Mouse (Mus musculus) left cerebral cortex, postnatal 10 days (tissue): ENCODE measurements around the gene Anapc2. TPM values are rescaled to one million over a fixed set of nuclear protein-coding genes. Genes with fewer than 3 reads are reported as not detected.

ENCODE experiments used
- DNase-seq, 2 experiments: peaks; one replicate each; pipeline ENCODE4 v3.0.0; 2021 to 2022; ENCODE audit warnings: low spot score in 2 of 2, mixed read lengths in 1 of 2; ENCODE audit errors: extremely low spot score in 1 of 2
- intact Hi-C: fragments of 180-260 bp; cut with DNase I; formaldehyde crosslinking; loops from one replicate; pipeline ENCODE4 v1.15.1; 2025
- total RNA-seq, 2 experiments: library from RNA; stranded (reverse); gene quantifications; 2 replicates each; pipeline ENCODE4 v1.2.3; 2021

The Anapc2 gene
- total RNA-seq, 2 experiments from 2014 or later = 79.7 to 85.1 TPM

DNA sequence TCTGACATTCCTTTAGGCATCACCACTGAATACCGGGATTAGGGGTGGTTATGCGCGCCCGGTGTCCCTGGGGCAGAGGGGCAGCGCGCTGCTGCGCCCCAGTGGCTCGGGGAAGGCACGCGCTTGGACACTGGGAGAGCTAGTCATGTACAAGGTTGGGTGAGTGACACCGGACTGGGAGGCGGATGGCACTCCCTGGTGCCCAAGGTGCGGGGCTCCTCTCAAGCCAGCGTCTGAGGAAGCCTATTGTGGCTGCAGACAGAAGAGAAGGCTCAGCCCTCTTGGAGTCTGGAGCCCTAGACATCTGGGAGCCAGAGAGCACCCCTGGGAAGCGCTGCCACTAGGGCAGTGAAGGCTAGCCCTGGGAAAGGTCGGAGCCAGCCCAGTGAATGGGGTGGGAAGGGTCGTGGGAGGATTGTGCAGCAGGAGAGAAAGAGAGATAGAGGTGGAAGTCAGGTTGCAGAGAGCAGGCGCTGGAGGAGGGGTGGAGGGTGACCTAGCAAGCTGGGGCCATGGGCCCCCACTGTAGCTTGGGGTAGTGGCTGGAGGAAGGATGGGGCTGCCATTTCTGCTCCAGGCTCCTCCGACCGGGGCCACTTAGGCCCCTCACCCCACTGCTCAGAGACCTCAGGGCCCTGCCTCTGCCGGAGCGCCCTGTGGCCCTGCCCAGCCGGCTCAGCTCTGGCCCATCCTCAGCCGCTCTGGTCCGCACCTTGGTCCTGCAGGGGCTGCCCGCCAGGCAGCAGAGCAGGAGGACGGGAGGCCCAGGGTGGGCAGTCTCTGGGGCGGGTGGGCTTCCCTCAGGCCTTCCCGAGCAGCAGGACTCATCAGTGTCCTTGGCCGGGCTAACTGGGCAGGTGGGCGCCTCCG lies 19.1 kb downstream of the Anapc2 start:
- intact Hi-C loops = no loop called here
- no peak for DNase-seq

DNA sequence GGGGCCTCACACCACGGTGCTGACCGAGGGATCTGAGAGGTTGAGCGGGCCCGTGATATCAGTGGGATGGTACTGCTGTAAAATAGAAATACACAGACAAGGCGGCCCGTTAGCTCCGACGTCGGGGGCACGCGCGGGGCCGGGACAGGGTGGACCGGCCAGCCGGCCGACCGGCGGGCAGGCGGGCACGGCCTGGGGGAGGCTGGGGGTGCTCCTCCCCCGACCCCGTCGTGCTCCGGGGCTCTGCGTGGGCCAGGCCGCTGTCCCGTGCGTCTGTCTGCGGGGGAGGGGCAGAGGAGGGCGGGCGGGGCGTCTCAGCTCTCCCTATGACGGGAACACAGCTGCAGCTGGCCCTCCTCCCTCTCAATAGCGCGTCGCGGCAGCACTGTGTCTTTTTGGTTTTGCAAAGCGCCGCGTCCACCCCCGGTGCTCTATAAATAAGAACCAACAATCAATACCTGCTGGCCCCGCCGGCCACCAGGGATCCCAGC lies 19.8 kb downstream of the Anapc2 start:
- intact Hi-C loops = no loop called here
- DNase-seq = peak in 1 of 2 experiments; percentile 65

DNA sequence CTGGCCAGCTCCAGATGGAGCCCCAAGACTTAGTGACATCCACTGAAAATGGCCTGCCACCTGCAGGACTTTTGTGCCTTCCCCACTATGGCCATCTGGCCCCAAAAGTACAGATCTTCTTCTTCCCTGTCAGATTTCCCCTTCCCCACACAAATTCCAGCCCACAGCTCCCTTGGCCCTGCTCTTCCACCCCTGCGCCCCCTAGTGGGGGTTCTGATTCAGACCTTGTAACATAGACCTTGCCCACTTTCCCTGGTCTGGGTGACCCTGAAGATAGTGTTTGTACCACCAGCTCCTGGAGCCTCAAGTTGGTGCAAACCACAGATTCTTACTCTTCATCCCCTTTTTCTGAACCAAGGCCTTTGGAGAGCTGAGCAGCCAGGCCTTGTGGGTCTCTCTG lies 20.6 kb downstream of the Anapc2 start:
- DNase-seq = peak in 1 of 2 experiments; percentile 83
- intact Hi-C loops = no loop called here

DNA sequence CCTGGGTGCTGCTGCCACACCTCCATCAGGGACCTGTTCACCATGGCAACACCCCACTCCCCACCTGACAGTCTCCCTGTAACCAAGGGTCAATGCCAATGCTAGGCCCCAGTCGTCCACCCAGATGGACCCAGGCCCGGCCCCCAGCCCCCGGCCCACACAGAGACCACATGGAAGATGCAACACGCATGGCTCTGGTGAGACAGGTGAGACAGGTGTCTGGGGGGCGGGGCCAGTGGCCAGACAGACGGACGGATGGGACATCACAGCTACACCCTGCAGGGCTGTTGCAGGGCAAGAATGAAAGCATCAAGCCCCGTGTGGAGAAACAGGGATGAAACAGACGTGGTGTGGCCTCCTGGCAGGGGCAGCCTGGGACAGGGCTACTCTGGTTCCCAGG lies 21.4 kb downstream of the Anapc2 start:
- peak in 1 of 2 experiments; percentile 47 for DNase-seq
- intact Hi-C loops = no loop called here

DNA sequence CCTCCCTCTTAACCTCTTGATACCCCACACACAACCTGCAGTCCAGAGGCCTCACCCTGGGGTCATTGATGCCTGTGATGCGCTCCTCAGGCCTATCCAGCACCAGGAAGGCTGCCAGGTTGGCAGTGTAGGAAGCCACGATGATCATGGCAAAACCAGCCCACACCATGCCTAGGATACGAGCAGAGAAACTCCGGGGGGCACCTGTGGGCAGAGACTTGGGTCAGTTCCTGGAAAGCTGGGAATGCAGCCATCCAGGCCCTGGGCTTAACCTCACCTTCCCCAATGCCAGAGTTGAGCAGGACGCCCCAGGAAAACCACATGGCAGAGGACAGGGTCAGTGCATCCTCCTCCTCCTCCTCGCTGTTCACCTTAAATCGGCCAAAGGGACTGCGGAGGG lies 24.8 kb downstream of the Anapc2 start:
- intact Hi-C loops = no loop called here
- DNase-seq = no peak

DNA sequence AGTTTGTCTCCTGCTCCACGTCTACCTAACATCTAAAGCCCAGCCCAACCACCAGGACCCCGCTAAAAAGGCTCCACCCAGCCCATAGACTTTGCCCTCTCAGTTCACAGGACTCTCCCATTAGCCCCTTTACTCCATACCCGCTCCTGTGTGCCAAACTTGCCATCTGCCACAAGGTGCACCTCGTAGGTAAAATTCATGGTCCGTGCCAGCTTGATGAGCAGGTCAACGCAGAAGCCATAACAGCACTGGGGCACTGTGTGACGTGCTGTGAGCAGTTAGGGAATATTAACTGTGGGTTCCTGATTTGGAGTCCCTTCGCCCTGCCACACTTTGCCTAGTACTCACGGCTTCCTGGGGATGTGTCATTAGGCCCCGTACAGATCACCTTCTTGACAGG lies 25.8 kb downstream of the Anapc2 start:
- DNase-seq = no peak
- intact Hi-C loops = no loop called here

DNA sequence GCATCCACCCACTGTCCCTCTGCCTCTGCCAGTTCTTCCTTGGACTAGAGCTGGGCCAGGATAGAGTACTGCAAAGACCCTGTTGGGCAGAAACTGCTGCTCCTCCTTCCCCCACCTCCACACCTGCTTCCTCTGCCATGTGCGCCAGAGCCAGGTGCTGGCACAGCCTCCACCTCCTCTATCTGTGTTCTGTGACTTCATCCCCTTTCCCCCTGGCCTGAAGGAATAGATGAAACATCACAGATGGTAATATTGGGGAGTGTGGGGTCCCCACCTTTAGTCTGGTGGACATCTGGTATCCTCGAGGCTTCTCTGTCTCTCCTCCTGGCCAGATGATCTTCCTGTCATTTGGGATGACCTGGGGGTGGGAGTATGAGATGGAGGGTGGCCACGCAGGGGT lies 31.2 kb downstream of the Anapc2 start:
- intact Hi-C loops = no loop called here
- DNase-seq = no peak

DNA sequence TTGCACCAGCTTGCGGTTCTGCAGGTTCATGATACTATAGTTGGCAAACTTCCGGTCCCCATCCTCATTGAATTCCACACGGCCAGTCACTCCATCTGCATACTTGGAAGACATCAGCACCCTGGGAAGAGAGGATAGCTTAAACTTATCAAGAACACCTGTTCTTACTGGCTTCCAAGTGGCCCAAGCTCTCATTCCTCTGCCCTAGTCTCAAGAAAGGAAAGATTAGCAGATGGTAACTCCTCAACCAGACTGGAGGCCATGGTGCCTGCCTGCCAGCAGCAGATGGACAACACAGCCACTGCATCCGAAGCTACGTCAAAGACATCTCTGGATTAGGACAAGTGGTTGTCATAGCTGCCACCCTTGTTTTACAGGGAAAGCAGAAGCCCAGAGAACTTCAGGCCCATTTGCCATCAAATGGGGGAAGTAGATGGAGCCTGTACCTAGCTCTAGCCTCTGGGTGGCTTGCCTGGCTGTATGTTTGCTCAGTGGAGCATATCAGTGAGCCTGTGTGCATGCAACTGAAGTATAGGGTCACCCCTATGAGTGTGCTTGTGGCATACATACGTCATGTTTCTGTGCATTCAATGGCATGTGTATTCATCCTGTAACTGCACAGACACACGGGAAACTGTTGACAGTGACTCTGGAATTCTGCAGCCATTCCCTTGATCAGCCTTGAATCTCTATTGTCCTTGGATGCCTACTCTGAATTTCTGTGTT lies 31.8 kb downstream of the Anapc2 start:
- peak in 1 of 2 experiments; percentile 28 for DNase-seq
- intact Hi-C loops = no loop called here

DNA sequence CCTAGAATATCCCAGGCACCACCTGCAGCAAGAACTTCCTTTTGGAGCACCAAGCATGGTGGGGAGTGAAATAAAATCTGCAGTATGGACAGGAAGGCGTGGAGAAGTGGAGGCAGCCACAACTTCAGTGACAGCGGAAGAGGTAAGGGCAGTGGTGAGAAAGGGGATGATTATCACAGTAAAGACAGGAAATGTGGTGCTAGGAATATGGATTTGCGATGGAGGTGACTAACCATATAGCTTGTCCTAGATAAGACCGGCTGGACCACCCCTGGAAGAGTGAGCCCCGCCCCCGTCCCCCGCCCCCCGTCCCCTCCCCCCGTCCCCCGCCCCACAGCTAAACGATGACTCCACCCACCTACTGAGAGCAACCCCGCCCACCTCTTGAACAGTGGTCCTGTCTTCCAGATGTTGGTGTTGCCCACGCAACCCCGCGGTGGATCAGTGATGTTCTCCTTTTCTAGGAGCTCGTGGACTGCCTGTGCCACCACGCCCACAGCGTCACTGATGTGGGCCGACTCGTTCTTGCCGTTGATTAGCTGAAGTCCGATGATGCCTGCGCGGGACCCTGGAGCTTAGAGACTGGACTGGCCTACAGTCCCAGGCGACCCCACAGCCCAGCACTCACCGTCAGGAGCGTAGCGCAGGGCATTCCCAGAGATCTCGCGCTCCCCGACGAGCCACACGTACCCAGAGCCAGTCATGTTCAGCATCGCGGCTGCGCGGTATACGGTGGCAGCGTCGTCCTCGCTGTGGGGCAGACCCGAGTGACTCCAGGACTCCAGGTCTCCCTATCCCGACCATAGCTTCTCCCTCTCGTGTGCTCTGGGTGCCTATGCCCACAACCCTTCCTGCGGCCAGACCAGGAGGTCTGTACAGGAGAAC lies 32.6 kb downstream of the Anapc2 start:
- DNase-seq = peak in 1 of 2 experiments; percentile 73

DNA sequence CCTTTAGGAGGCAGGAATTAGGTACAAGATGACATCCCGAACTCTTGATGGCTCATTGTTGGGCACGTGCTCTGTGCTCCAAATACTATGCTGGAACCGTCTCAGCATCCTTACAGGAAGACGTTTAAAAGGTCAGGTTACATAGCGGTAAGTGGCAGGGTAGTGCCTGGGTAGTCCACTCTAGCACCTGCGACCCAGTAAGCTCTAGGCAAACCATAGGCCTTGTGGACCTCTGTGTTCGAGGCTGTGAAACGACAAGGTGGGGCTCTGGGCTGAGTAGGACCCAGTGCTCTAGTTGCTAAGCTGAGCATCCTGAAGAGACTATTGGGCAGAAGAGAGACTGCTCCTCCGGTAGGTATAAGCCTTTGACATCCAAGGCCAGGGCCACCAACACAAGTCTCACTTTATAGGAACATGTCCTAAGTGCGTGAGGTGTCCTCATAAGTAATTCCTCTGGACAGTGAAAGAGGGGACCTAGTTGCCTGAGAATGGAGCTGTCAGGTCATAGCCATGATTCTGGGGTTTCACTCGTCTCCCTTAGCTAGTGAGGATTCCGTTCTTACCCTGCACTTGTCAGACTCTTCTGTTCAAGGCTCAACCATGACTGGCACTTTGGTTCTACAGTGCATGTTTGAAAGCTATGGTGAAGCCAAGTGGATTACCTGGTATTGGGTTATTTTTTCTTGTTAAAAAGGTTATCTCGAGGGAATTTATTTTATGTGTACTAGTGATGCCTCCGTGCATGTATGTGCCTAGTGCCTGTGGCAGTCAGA lies 33.5 kb downstream of the Anapc2 start:
- no peak for DNase-seq
- intact Hi-C loops = no loop called here

More for the DNA sequence above, 32.6 kb downstream of the Anapc2 start:
- intact Hi-C loops = no loop called here

DNA sequence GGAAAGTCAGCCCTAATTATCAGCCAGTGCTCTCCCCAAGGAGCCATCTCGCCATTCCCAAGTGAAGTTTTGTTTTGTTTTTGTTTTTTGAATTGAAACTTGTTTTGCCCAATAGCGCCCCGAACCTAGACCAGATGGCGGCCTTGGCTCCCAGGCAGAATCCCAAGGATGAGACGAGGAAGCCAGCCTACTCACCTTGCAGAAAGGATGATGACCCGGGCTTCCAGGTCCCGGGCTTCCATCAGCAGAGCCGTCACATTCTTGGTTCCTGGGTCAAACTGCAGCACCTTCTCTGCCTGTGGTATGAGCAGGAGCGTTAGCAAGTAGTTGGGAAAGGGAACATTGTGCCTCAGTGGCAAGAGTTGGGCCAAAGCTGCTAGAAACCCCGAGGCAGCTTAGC lies 37.9 kb downstream of the Anapc2 start:
- intact Hi-C loops = no loop called here
- no peak for DNase-seq

DNA sequence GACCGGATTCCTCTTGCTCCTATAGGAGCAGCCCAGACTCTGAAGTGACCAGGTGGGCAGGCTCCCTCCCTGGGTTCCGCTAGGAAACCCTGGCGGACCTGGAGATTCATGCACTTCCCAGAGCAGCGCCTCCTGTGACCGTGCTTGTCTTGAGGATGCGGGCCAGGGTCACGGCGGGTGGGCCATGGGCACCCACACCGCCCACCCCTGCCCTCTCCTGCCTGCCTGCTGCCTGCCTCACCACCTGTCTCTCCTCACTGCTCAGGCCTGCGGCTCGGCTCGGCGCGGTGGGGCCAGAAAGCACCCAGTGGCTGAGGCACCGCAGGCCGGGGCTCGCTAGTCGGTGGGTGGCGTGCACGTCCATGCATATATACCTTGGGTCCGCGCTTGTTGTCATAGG lies 38.7 kb downstream of the Anapc2 start:
- DNase-seq = no peak

DNA sequence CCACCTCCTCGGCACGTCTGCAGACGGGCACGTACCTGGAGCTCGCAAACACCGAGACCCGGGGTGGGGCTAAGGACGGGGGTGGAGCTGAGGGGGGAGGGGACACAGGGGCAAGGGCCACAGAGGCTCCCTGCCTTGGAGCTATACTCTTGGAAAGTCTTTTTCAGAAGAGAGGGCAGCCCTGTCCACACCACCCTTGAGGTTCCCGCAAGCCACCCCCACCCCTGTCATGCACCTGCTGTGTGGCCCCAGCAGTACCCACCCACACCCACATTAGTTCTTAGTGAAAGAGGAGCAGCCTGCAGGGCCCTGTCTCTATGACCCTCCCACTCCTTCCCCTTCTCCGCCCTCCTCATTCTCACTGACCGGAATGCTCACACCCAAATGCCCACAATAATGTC lies 39.2 kb downstream of the Anapc2 start:
- no peak for DNase-seq
- intact Hi-C loops = no loop called here

More for the DNA sequence above, 38.7 kb downstream of the Anapc2 start:
- intact Hi-C loops = no loop called here

DNA sequence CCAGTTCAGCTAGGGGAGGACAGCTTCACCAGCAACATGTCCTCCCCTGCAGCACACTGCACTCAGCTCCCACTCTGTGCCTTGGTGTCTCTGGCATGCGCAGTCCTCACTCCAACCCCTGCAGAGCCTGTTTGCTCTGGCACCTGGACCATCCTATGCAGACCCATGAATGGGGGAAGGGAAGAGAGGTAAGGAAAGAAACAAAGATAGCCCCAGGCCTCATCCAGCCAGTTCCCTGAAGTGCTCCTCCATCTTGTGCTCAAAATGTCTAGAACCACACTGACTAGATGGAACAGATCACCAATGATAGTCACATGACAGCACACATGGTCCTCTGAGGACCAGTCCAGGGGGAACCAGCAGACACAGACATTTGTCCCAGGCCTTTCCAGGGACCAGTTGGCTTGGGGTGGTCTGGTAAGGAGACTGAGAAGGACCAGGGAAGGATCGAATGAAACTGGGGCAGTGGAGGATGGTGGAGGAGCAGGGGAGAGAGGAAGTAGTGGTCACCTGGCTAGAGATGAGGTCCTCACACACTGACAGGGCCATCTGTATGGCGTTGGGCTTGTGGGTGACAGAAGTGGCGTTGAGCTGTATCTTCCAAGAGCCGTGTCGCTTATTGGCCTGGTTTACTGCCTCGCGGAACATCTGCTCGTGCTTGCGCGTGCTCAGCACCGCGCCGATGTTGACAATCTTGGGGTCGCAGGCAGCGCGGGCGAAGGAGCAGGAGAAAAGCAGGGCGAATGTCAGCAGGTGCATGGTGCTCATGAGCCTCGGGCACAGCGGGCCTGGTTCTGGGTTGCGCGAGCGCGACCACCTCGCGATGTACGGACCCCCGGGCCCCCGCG lies 46.1 kb downstream of the Anapc2 start:
- intact Hi-C loops = no loop called here
- DNase-seq = no peak

DNA sequence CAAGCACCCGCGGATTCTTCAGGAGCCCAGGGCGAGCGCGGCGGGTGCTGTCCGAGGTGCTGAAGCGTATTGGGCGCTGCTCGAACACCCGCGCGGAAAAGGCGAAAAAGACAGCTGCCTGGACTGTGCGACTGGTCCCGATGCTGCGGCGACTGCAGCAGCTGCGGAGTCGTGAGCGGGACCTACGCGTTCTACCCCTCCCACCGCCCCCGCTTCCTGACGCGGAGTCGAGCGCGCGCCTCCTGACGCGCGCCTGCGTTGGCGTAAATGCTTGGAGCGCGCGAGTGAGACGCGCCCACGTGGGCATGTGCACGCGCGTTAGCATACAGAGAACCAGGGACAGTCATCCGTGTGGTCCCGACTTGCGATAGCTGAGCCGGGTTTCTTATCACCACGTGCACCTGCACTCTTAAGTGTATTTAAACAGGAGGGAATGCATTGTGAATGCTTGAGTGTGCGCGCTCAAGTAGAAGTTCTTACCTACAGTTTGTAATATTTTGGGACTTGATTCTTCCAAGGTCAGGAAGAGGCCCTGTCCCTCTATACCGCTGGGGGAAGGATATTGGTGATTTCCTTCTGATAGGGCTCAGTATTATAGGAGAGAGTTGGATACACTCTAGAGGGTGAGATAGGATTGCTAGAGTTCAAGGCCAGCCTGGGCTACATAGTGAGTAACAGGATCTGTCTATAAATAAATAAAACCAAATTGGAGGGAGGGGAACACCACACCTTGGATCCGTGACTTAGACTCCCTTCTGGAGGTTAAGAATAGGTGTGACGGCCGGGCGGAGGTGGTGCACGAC lies 46.9 kb downstream of the Anapc2 start, which contains the start of gene Grin1:
Gene Grin1, minus strand, starts transcription at position 217 of the 803 bp plus-strand sequence.
- DNase-seq = peak; percentile 88
- intact Hi-C loops = no loop called here

DNA sequence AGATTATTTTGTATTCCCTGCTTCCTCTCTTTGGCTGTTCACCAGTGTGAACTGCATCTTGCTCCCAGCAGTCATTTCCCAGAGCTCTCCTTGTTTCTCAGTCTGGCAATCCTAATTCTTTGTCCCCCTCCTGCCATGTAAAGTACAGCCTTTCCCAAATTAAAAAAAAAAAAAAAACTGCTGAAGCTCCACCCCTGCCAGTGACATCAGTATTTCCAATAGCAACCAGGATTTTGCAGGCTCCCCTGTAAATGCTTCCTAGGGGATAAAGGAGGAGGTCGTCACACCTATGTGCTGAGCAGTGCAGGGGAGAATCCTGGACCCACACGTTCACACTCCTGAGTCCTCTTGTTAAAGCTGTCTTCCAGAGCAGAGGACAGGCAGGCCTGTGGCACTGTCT lies 47.8 kb downstream of the Anapc2 start:
- intact Hi-C loops = no loop called here
- DNase-seq = no peak

DNA sequence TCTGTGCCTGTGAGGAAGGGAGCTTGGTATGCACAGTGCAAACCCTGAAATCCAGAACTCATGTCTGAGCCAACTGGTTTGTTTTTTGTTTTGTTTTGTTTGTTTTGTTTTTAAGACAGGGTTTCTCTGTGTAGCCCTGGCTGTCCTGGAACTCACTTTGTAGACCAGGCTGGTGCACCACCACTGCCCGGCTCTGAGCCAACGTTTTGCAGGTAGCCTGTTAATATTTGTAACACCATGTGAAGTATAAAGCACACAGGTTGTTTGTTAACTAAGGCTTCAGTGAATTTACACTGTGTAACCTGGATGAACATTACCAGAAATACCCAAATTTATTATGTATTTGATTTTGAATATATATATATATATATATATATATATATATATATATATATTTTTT lies 53.8 kb downstream of the Anapc2 start:
- DNase-seq = no peak
- intact Hi-C loops = loop anchor here (5.0 kb wide), 1 partner anchor 49 kb away; no protein-coding TSS in a partner anchor
